Mouse (Mus musculus) forebrain, postnatal 0 days (tissue): Measurements from ENCODE around the gene Kazn. TPM values are rescaled to one million over a fixed set of nuclear protein-coding genes. Genes with fewer than 3 reads are reported as not detected.

Source experiments
- ATAC-seq: fragments of 200-750 bp; cut with Nextera tagmentation; 2 replicates; pipeline ENCODE4 v1.8.0; 2017; ENCODE audit warnings: mild to moderate bottlenecking, moderate library complexity
- DNase-seq: peaks from one replicate; pipeline ENCODE4 v3.0.0-alpha.2; 2015
- H3K27ac ChIP-seq: fragments of 300-500 bp; sonication (generic); 2 replicates; pipeline ENCODE4 v1.5.1; 2014; ENCODE audit warnings: low read depth, mild to moderate bottlenecking, antibody characterized with exemption, low read length, moderate library complexity, mixed read lengths
- H3K27me3 ChIP-seq: fragments of 300-500 bp; sonication (generic); 2 replicates; pipeline ENCODE4 v1.6.1; 2014; ENCODE audit warnings: mild to moderate bottlenecking, low read length, mixed read lengths; ENCODE audit not compliant: insufficient read depth
- H3K36me3 ChIP-seq: fragments of 300-500 bp; sonication (generic); 2 replicates; pipeline ENCODE4 v1.6.1; 2014; ENCODE audit warnings: mild to moderate bottlenecking, moderate library complexity; ENCODE audit not compliant: insufficient read depth
- H3K4me1 ChIP-seq: fragments of 300-500 bp; sonication (generic); 2 replicates; pipeline ENCODE4 v1.6.1; 2014; ENCODE audit warnings: antibody characterized with exemption; ENCODE audit not compliant: insufficient read depth
- H3K4me2 ChIP-seq: fragments of 300-500 bp; sonication (generic); 2 replicates; pipeline ENCODE4 v1.6.1; 2014; ENCODE audit warnings: low read depth, mild to moderate bottlenecking, moderate library complexity
- H3K4me3 ChIP-seq: fragments of 300-500 bp; sonication (generic); 2 replicates; pipeline ENCODE4 v1.5.1; 2014; ENCODE audit warnings: low read depth, low read length, mixed read lengths
- H3K9ac ChIP-seq: fragments of 300-500 bp; sonication (generic); 2 replicates; pipeline ENCODE4 v1.6.1; 2014; ENCODE audit warnings: mild to moderate bottlenecking
- H3K9me3 ChIP-seq: fragments of 300-500 bp; sonication (generic); 2 replicates; pipeline ENCODE4 v1.6.1; 2016; ENCODE audit warnings: low read length
- CTCF ChIP-seq: sonication (generic); IDR thresholded peaks from 2 replicates; pipeline ENCODE4 v1.5.1; 2016; ENCODE audit warnings: antibody characterized with exemption, control low read depth, low read depth
- whole genome bisulfite sequencing: fragments of 180-500 bp; shearing (Covaris S2); extraction: QIAGEN DNeasy Blood & Tissue Kit; methylation state at CpG from one replicate; pipeline ENCODE4 v1.1.7; 2014; 5-methylcytosine and 5-hydroxymethylcytosine counted together
- polyA plus RNA-seq: library from polyadenylated mRNA; unstranded; fragments of >200 nt; fragmentation: Nextera tagmentation; extraction: Ambion mirVana; gene quantifications from 2 replicates; pipeline ENCODE4 v1.2.1, GENCODE M21; 2015
- total RNA-seq: library from RNA; depleted of rRNA; stranded (reverse); fragments of >200 nt; gene quantifications from 2 replicates; pipeline ENCODE4 v1.2.3, GENCODE M21; 2014

The Kazn gene
- total and polyA plus RNA-seq, 2 experiments from 2014 or later: 18.7 to 56.4 TPM

DNA sequence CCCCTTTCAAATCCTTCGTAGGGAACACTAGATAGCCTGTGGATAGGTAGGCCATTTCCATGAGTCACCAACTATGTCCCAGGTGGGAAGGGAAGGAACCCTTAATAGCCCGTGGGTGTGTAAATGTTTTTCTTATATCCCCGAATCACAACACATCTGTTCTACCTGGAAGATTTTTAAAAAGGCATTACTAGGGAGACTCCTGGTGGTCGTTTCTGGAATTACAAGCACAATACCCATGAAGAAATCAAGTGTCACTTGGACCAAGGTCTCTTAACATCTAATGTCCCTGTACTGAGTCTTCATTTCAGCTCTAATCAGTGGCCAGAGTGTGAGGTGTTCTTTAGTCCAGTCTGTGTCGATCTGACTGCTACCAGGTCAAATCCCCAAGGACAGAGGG lies 95.1 kb downstream of the Kazn start:
- 50% methylated on average over 5 of the region's 5 CpGs for WGBS

DNA sequence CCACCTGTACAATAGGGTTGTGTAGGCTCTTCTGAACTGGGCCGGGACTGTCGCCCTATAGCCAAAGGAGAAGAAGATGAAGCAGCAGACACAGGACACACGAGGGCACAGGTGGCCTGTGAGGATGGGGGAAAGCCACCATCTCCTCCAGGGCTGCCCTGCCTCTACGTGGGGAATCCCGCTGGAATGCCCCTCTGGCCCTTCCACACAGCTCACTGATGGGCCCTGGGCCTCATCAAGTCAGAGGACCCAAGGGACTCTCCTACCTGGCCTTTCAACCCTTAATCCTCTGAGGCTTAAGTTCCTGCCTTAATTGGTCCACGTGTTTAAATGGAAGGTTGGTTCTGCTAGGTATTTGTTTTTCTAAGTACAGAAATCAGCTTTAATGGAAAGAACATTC lies 95.9 kb downstream of the Kazn start:
- no peak overlapping the region for H3K4me3 ChIP-seq
- no peak overlapping the region for H3K4me2 ChIP-seq
- DNase-seq (no peak), ATAC-seq (no peak)
- H3K9ac ChIP-seq: no peak overlapping the region
- no peaks in the 10 kb centered on the region for H3K27me3 ChIP-seq
- no peak overlapping the region for H3K27ac ChIP-seq
- no peaks in the 10 kb centered on the region for H3K9me3 ChIP-seq
- WGBS: 89% methylated on average over 6 of the region's 6 CpGs
- no peak for TF ChIP-seq CTCF
- H3K4me1 ChIP-seq: no peaks in the 10 kb centered on the region
- H3K36me3 ChIP-seq: peaks cover 18% of the 10 kb centered on the region

More for the DNA sequence above, 95.1 kb downstream of the Kazn start:
- Histone ChIP-seq H3K4me1 (no peaks in the 10 kb centered on the region), H3K27me3 (no peaks in the 10 kb centered on the region), H3K9ac (no peak overlapping the region), H3K9me3 (no peaks in the 10 kb centered on the region), H3K27ac (no peak overlapping the region), H3K36me3 (peaks cover 24% of the 10 kb centered on the region), H3K4me2 (no peak overlapping the region), H3K4me3 (no peak overlapping the region)
- no peak for ATAC-seq
- DNase-seq: peak; percentile 48
- peak; percentile 64 for TF ChIP-seq CTCF

DNA sequence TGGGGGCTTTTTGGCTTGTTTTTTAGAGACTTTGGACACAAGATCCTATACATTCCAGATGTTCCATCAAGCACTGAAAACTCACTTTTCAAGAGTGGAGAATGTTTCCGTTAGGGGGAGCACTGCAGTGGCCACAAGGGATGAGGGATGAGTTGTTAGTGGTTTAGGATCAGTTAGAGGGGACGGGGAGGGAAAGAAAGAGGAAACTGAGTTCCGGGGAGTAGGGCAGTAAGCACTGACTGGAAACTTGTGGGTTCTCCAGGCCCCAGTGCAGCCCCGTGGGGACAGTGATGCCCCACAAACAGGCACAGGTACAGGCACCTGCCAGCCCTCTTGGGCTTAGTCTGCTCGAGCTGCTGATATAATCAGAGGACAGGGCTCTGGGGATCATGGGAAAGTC lies 99.5 kb downstream of the Kazn start:
- ATAC-seq (no peak), DNase-seq (no peak)
- Histone ChIP-seq H3K36me3 (peaks cover 7% of the 10 kb centered on the region; the same call in 1 of the 2 replicates), H3K9me3 (no peaks in the 10 kb centered on the region), H3K9ac (no peak overlapping the region), H3K27ac (no peak overlapping the region), H3K4me1 (no peaks in the 10 kb centered on the region), H3K4me2 (no peak overlapping the region), H3K4me3 (no peak overlapping the region), H3K27me3 (no peaks in the 10 kb centered on the region)
- no peak for TF ChIP-seq CTCF
- WGBS: 87% methylated on average over 5 of the region's 5 CpGs

DNA sequence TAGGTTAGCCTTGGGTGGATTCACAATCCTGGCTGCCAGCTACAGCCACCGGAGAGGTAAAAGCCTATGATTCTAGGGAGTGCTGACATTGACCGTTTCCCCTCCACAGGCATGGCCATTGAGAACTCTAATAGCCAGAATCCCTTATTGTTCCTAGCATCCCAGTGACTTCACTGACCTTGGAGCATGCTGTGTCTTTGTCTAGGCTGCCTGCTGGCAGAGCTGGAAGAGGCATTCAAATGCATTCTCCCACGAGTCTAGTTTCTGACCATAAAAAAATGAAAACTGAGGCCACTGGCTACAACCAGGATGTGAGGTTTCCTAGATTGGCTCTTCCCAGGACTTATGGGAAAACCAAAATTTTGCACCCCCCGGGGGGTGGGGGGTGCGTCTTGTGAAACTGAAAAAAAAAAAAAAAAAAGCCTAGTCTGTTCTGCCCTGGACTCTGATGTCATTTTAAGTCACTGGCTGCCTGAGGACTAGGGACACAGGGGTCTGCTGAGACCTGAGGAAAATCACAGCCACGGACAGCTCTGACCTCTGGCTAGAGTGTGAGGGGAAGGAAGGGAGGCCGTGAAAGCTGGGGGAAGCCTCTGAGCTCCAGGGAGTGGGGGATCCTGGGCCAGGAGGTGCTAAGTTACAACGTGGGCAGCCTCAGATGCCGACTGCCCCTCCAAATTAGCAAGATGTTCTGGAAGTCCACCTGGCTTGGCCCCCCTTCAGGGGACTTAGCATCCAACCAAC lies 100.7 kb downstream of the Kazn start:
- Histone ChIP-seq H3K27ac (no peak overlapping the region), H3K9ac (no peak overlapping the region), H3K4me3 (no peak overlapping the region), H3K4me1 (no peaks in the 10 kb centered on the region), H3K4me2 (no peak overlapping the region), H3K36me3 (0 out of 2 replicates have a peak, but pooled peaks cover 3% of the 10 kb centered on the region), H3K27me3 (no peaks in the 10 kb centered on the region), H3K9me3 (no peaks in the 10 kb centered on the region)
- DNase-seq (no peak), ATAC-seq (no peak)
- TF ChIP-seq CTCF: no peak
- 20% methylated on average over 9 of the region's 9 CpGs for WGBS

DNA sequence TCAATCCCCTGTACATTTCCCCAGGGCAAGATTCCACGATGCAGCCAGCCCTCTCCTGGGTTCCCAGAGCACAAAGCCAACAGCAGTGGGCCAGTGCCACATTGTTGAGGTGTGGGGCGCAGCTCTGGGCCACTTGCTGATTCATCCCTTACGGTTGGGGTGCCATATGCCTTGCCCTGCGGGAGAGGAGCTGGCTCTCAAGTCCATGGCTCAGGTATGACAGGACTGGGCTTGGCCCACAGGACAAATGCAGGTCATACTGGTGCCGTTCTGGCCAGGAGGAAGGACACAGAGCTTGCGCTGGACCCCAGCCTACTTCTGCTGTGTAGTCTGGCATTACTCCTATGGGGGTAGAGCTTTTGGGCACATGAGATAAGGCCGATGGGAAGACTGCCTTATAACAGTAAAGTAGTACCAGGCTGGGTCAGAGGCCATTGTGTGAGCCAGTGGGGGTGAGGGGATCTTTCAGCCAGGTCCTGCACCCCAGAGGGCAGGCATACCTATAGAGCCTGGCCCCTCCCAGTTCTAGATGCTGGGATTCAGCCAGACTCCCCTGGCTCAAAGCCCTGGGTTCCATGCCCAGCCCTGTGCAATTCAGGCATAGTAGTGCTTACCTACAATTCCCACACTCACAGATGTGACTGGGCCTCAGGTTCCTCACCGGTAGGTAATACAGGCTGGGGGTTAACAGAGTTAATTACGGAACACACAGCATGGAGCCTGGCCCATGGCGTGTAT lies 102.3 kb downstream of the Kazn start:
- no peak overlapping the region for H3K9ac ChIP-seq
- no peak for ATAC-seq

DNA sequence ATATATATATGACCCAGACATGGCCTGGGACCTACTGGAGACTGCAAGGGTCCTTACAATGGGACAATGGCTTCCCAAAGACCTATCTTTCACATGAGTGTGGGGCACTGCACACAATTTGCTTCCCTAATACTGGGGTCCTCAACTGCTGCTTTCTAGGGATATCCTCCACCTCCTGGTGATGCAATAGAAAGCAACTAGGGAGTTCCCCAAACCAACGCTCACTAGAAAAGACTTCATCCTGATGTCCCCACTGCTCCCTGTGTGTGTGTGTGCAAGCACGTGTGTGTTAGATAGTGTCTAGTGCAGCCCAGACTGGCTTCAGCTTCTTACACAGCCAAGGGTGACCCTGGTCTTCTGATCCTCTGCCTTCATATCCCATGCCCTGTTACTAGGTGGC lies 103.7 kb downstream of the Kazn start:
- no peak for TF ChIP-seq CTCF
- Histone ChIP-seq H3K27me3 (no peaks in the 10 kb centered on the region), H3K36me3 (no peaks in the 10 kb centered on the region), H3K27ac (no peak overlapping the region), H3K9me3 (no peaks in the 10 kb centered on the region), H3K9ac (no peak overlapping the region), H3K4me3 (no peak overlapping the region), H3K4me1 (no peaks in the 10 kb centered on the region), H3K4me2 (no peak overlapping the region)
- 89% methylated on average over 2 of the region's 2 CpGs for WGBS
- ATAC-seq: no peak
- DNase-seq: no peak

More for the DNA sequence above, 102.3 kb downstream of the Kazn start:
- Histone ChIP-seq H3K4me2 (no peak overlapping the region), H3K27me3 (no peaks in the 10 kb centered on the region), H3K4me1 (no peaks in the 10 kb centered on the region), H3K36me3 (0 out of 2 replicates have a peak, but pooled peaks cover 3% of the 10 kb centered on the region), H3K27ac (no peak overlapping the region), H3K9me3 (no peaks in the 10 kb centered on the region), H3K4me3 (no peak overlapping the region)
- 77% methylated on average over 10 of the region's 10 CpGs for WGBS
- no peak for DNase-seq
- no peak for TF ChIP-seq CTCF

DNA sequence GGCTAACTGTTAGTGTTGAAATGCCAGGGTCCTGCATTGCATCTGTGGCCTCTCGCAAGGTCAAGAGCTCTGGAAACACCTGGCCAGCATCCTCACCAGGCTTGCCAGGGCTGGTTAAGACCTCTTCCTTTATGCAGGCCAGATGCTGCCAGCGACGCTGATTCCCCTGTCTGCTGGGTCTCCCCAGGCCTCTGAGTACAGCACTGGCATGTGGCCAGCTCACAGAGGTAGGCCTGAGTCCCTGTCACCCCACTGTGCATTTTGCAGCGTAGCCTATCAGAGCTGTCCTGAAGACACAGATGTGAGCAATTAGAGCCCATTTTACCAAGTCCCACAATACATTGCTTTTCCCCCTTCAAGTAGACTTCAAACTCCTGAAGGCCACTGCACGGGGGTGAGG lies 109.0 kb downstream of the Kazn start:
- ATAC-seq: peak; percentile 36; the same call in 1 of the 2 replicates
- 47% methylated on average over 5 of the region's 5 CpGs for WGBS

More for the DNA sequence above, 109.0 kb downstream of the Kazn start:
- Histone ChIP-seq H3K27ac (no peak overlapping the region), H3K4me2 (no peak overlapping the region), H3K9me3 (no peaks in the 10 kb centered on the region), H3K27me3 (no peaks in the 10 kb centered on the region), H3K4me3 (no peak overlapping the region), H3K9ac (no peak overlapping the region), H3K4me1 (no peaks in the 10 kb centered on the region), H3K36me3 (no peaks in the 10 kb centered on the region)
- DNase-seq: no peak
- TF ChIP-seq CTCF: no peak
